Mouse (Mus musculus): ENCODE data around the gene Olfr1450. TPM values are rescaled to one million over a fixed set of nuclear protein-coding genes. Genes with fewer than 3 reads are reported as not detected.
"Not testable (repeated sequence)": the region's sequence is repeated elsewhere in the genome, so short reads cannot be mapped to it uniquely, and the experiment has no call there.

The Olfr1450 gene
- not detected for polyA plus RNA-seq (2012; fragmentation: generic; extraction: Trizol)
- long read RNA-seq, experiment 1, result 0 reads
- long read RNA-seq, experiment 2, result 0 reads

DNA sequence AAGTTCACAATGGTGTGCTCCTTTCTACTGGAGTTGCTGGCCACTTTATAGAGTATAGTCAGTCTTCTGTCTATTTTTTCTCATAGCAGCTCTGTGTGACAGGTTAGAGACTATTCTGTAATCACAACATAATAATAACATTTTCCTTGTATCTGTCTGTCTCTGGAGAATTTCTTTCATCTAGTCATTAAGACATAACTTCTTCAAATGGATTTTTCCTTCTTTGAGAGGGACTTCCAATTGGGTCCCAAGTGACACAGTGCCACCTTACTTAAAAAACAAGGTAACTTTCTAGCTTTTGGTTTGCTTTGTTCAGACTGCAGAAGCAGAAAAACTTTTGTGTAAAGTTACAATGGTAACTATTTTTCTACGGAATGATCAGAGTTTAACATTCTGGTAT lies at the start of gene Olfr1450:
Gene Olfr1450 (plus strand): TSS at position 301 of the 400 bp plus-strand sequence.
- H3K36me3 ChIP-seq (ENCODE audit: control insufficient read depth, insufficient read depth), result no peaks in the 10 kb centered on the region
- H3ac ChIP-seq (ENCODE audit: control insufficient read depth, insufficient read length, low read depth), result no peak within 1 kb of the TSS
- H3K79me3 ChIP-seq (ENCODE audit: low read depth), result no peaks in the 10 kb centered on the region
- H3K79me2 ChIP-seq (ENCODE audit: control insufficient read depth, insufficient read depth), result no peaks in the 10 kb centered on the region
- H3K4me3 ChIP-seq (ENCODE audit: insufficient read depth, poor library complexity, severe bottlenecking), result no peak within 1 kb of the TSS
- H3K27me3 ChIP-seq (ENCODE audit: control insufficient read depth, insufficient read depth, insufficient read length), result no peaks in the 10 kb centered on the region
- no peak for TF ChIP-seq MYOG (IDR thresholded peaks at IDR 0.05; ENCODE audit: control insufficient read depth, extremely low read depth, insufficient read length)
- TF ChIP-seq MYOD1 (IDR thresholded peaks at IDR 0.05; ENCODE audit: control insufficient read depth, insufficient read length, low read depth), result no peak
- no peak for TF ChIP-seq CTCF (IDR thresholded peaks at IDR 0.05; ENCODE audit: control insufficient read depth, insufficient read depth, insufficient read length)
- TF ChIP-seq MAX (IDR thresholded peaks at IDR 0.05), result no peak
- TF ChIP-seq FOSL1 (IDR thresholded peaks at IDR 0.05; ENCODE audit: insufficient read depth, low read length, poor library complexity, severe bottlenecking), result no peak
- no peak for TF ChIP-seq CEBPB (IDR thresholded peaks at IDR 0.05; ENCODE audit: low read depth)
- no peak for TF ChIP-seq USF1 (IDR thresholded peaks at IDR 0.05; ENCODE audit: low read depth)

- TF ChIP-seq MAX (IDR thresholded peaks at IDR 0.05), result no peak
- no peak for TF ChIP-seq USF1 (IDR thresholded peaks at IDR 0.05; ENCODE audit: low read depth)
- no peak for TF ChIP-seq CEBPB (IDR thresholded peaks at IDR 0.05; ENCODE audit: low read depth)
- TF ChIP-seq MYOD1 (IDR thresholded peaks at IDR 0.05; ENCODE audit: control insufficient read depth, insufficient read length, low read depth), result no peak
- no peak for TF ChIP-seq MYOG (IDR thresholded peaks at IDR 0.05; ENCODE audit: control insufficient read depth, extremely low read depth, insufficient read length)
- TF ChIP-seq FOSL1 (IDR thresholded peaks at IDR 0.05; ENCODE audit: insufficient read depth, low read length, poor library complexity, severe bottlenecking), result no peak
- TF ChIP-seq CTCF (IDR thresholded peaks at IDR 0.05; ENCODE audit: control insufficient read depth, insufficient read depth, insufficient read length), result no peak
- H3K79me2 ChIP-seq (ENCODE audit: control insufficient read depth, insufficient read depth), result no peaks in the 10 kb centered on the region
- H3K27me3 ChIP-seq (ENCODE audit: control insufficient read depth, insufficient read depth, insufficient read length), result no peaks in the 10 kb centered on the region
- no peaks in the 10 kb centered on the region for H3K36me3 ChIP-seq (ENCODE audit: control insufficient read depth, insufficient read depth)
- H3K4me3 ChIP-seq (ENCODE audit: insufficient read depth, poor library complexity, severe bottlenecking), result no peak within 1 kb of the TSS
- no peak within 1 kb of the TSS for H3ac ChIP-seq (ENCODE audit: control insufficient read depth, insufficient read length, low read depth)
- no peaks in the 10 kb centered on the region for H3K79me3 ChIP-seq (ENCODE audit: low read depth)
Observed at GRCm38 (mm10) chr19:12903643-12904042, 46.4 kb upstream of the Olfr1450 start, which contains the start of gene Olfr1447. Gene Olfr1447, minus strand, starts transcription at chr19:12903743.

- no peaks in the 10 kb centered on the region for H3K36me3 ChIP-seq (ENCODE audit: control insufficient read depth, insufficient read depth)
- H3ac ChIP-seq (ENCODE audit: control insufficient read depth, insufficient read length, low read depth), result no peak within 1 kb of the TSS
- H3K79me2 ChIP-seq (ENCODE audit: control insufficient read depth, insufficient read depth), result no peaks in the 10 kb centered on the region
- no peaks in the 10 kb centered on the region for H3K79me3 ChIP-seq (ENCODE audit: low read depth)
- no peak within 1 kb of the TSS for H3K4me3 ChIP-seq (ENCODE audit: insufficient read depth, poor library complexity, severe bottlenecking)
- no peaks in the 10 kb centered on the region for H3K27me3 ChIP-seq (ENCODE audit: control insufficient read depth, insufficient read depth, insufficient read length)
- no peak for TF ChIP-seq USF1 (IDR thresholded peaks at IDR 0.05; ENCODE audit: low read depth)
- TF ChIP-seq MAX (IDR thresholded peaks at IDR 0.05), result no peak
- TF ChIP-seq MYOD1 (IDR thresholded peaks at IDR 0.05; ENCODE audit: control insufficient read depth, insufficient read length, low read depth), result no peak
- TF ChIP-seq CEBPB (IDR thresholded peaks at IDR 0.05; ENCODE audit: low read depth), result no peak
- TF ChIP-seq MYOG (IDR thresholded peaks at IDR 0.05; ENCODE audit: control insufficient read depth, extremely low read depth, insufficient read length), result no peak
- TF ChIP-seq CTCF (IDR thresholded peaks at IDR 0.05; ENCODE audit: control insufficient read depth, insufficient read depth, insufficient read length), result no peak
- TF ChIP-seq FOSL1 (IDR thresholded peaks at IDR 0.05; ENCODE audit: insufficient read depth, low read length, poor library complexity, severe bottlenecking), result no peak
Observed at GRCm38 (mm10) chr19:12924319-12924718, 25.7 kb upstream of the Olfr1450 start, which contains the start of gene Olfr1448. Gene Olfr1448, minus strand, starts transcription at chr19:12924419.

DNA sequence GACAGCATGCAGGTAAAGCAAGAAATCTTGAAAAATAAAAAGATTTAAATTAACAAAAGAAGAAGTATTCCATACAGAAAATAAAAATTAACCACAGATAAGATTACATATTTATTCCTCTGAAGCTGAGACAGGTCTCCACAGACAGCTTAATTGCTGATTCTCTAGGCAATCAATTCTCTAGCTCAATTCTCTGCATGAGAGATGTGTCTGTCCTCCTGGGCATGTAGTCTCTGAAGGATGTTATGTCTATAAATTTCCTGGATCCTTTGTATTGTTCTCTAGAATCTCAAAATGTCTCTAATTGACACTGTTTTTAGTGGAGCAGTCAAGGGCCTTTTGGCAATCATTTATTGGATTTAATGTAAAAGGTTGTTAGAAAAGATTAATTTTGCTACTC lies 19.5 kb upstream of the Olfr1450 start, which contains the start of gene Olfr1449:
Gene Olfr1449 (plus strand): TSS at position 301 of the 400 bp plus-strand sequence.
- Histone ChIP-seq H3K36me3 (ENCODE audit: control insufficient read depth, insufficient read depth) (no peaks in the 10 kb centered on the region), H3K79me3 (ENCODE audit: low read depth) (no peaks in the 10 kb centered on the region), H3K4me3 (ENCODE audit: insufficient read depth, poor library complexity, severe bottlenecking) (no peak within 1 kb of the TSS), H3ac (ENCODE audit: control insufficient read depth, insufficient read length, low read depth) (no peak within 1 kb of the TSS), H3K79me2 (ENCODE audit: control insufficient read depth, insufficient read depth) (no peaks in the 10 kb centered on the region), H3K27me3 (ENCODE audit: control insufficient read depth, insufficient read depth, insufficient read length) (no peaks in the 10 kb centered on the region)
- no peak for TF ChIP-seq MYOG (IDR thresholded peaks at IDR 0.05; ENCODE audit: control insufficient read depth, extremely low read depth, insufficient read length)
- TF ChIP-seq CEBPB (IDR thresholded peaks at IDR 0.05; ENCODE audit: low read depth), result no peak
- no peak for TF ChIP-seq CTCF (IDR thresholded peaks at IDR 0.05; ENCODE audit: control insufficient read depth, insufficient read depth, insufficient read length)
- no peak for TF ChIP-seq FOSL1 (IDR thresholded peaks at IDR 0.05; ENCODE audit: insufficient read depth, low read length, poor library complexity, severe bottlenecking)
- TF ChIP-seq USF1 (IDR thresholded peaks at IDR 0.05; ENCODE audit: low read depth), result no peak
- no peak for TF ChIP-seq MAX (IDR thresholded peaks at IDR 0.05)
- TF ChIP-seq MYOD1 (IDR thresholded peaks at IDR 0.05; ENCODE audit: control insufficient read depth, insufficient read length, low read depth), result no peak

GRCm38 (mm10) chr19:12970082-12970481 lies 20.0 kb downstream of the Olfr1450 start:
- not testable (repeated sequence) for H3ac ChIP-seq (ENCODE audit: control insufficient read depth, insufficient read length, low read depth); H3K79me3 ChIP-seq (ENCODE audit: low read depth); H3K79me2 ChIP-seq (ENCODE audit: control insufficient read depth, insufficient read depth); H3K27me3 ChIP-seq (ENCODE audit: control insufficient read depth, insufficient read depth, insufficient read length); H3K36me3 ChIP-seq (ENCODE audit: control insufficient read depth, insufficient read depth); H3K4me3 ChIP-seq (ENCODE audit: insufficient read depth, poor library complexity, severe bottlenecking)

GRCm38 (mm10) chr19:12992316-12992715 lies 42.3 kb downstream of the Olfr1450 start:
- not testable (repeated sequence) for H3ac ChIP-seq (ENCODE audit: control insufficient read depth, insufficient read length, low read depth); H3K36me3 ChIP-seq (ENCODE audit: control insufficient read depth, insufficient read depth); H3K27me3 ChIP-seq (ENCODE audit: control insufficient read depth, insufficient read depth, insufficient read length); H3K79me3 ChIP-seq (ENCODE audit: low read depth); H3K79me2 ChIP-seq (ENCODE audit: control insufficient read depth, insufficient read depth); H3K4me3 ChIP-seq (ENCODE audit: insufficient read depth, poor library complexity, severe bottlenecking)
